Mouse (Mus musculus) CH12.LX (cell line): ENCODE results near the gene Gtse1. TPM values are rescaled to one million over a fixed set of nuclear protein-coding genes. Genes with fewer than 3 reads are reported as not detected.

Experiments
- DNase-seq: peaks from one replicate; pipeline ENCODE4 v3.0.0-alpha.2; 2013; ENCODE audit errors: extremely low read depth
- H3K27ac ChIP-seq: 2 replicates; pipeline ENCODE4 v1.5.1; 2012; ENCODE audit warnings: low read depth, mild to moderate bottlenecking, control low read depth, moderate library complexity; ENCODE audit not compliant: insufficient read depth
- H3K27me3 ChIP-seq: replicated peaks from 2 replicates; pipeline ENCODE3; 2012; ENCODE audit warnings: inconsistent platforms
- H3K36me3 ChIP-seq, 2 experiments: replicated peaks in 1 of 2; 2 replicates each; pipeline versions ENCODE3 to v1.6.1; 2012; ENCODE audit warnings: inconsistent platforms in 1 of 2, low read length in 1 of 2, mild to moderate bottlenecking in 1 of 2, mixed read lengths in 1 of 2, moderate library complexity in 1 of 2; ENCODE audit not compliant: control insufficient read depth in 1 of 2, insufficient read depth in 1 of 2
- H3K4me1 ChIP-seq, 2 experiments: 2 replicates each; pipeline ENCODE4 v1.6.1; 2012; ENCODE audit warnings: inconsistent platforms in 1 of 2, moderate library complexity in 1 of 2; ENCODE audit not compliant: insufficient read depth in 2 of 2, control insufficient read depth in 1 of 2
- H3K4me2 ChIP-seq: 2 replicates; pipeline ENCODE4 v1.6.1; 2012; ENCODE audit warnings: low read depth, mild to moderate bottlenecking, control low read depth; ENCODE audit not compliant: poor library complexity, insufficient read depth, severe bottlenecking
- H3K4me3 ChIP-seq, 3 experiments: fragments of 150-350 bp in 1 of 3; sonication (generic) in 1 of 3; replicated peaks in 1 of 3; 2 replicates each; pipeline versions ENCODE3 to v1.5.1; 2011 to 2012; ENCODE audit warnings: low read depth in 2 of 3, low read length in 2 of 3, mild to moderate bottlenecking in 2 of 3, moderate library complexity in 2 of 3, control low read depth in 1 of 3, improper control_type of control experiment in 1 of 3, inconsistent platforms in 1 of 3, mixed read lengths in 1 of 3; ENCODE audit not compliant: poor library complexity in 1 of 3
- H3K79me2 ChIP-seq: replicated peaks from 2 replicates; pipeline ENCODE4 v1.6.1; 2012; ENCODE audit warnings: mild to moderate bottlenecking, moderate library complexity; ENCODE audit not compliant: control insufficient read depth, poor library complexity, insufficient read depth, severe bottlenecking; ENCODE audit errors: extremely low read depth
- H3K9ac ChIP-seq: 2 replicates; pipeline ENCODE4 v1.6.1; 2012; ENCODE audit warnings: low read depth, mild to moderate bottlenecking, control low read depth, moderate library complexity; ENCODE audit not compliant: insufficient read depth
- H3K9me3 ChIP-seq: replicated peaks from 2 replicates; pipeline ENCODE3; 2012; ENCODE audit warnings: low read length, inconsistent platforms, mixed read lengths
- BHLHE40 ChIP-seq: IDR thresholded peaks from 2 replicates; pipeline ENCODE4 v1.6.1; 2011; ENCODE audit warnings: mild to moderate bottlenecking, low read depth, low read length, improper control_type of control experiment
- CHD1 ChIP-seq: IDR thresholded peaks from 2 replicates; pipeline ENCODE4 v1.6.1; 2012; ENCODE audit warnings: low read depth, low read length, improper control_type of control experiment, inconsistent platforms
- CTCF ChIP-seq, 2 experiments: IDR thresholded peaks in 1 of 2; conservative IDR thresholded peaks in 1 of 2; 2 replicates each; pipeline ENCODE4 v1.5.1; 2011 to 2012; ENCODE audit warnings: low read depth in 2 of 2, low read length in 2 of 2, improper control_type of control experiment in 1 of 2, inconsistent platforms in 1 of 2, mild to moderate bottlenecking in 1 of 2, moderate library complexity in 1 of 2
- EP300 ChIP-seq: IDR thresholded peaks from 2 replicates; pipeline ENCODE4 v1.6.1; 2011; ENCODE audit warnings: low read length, improper control_type of control experiment
- ETS1 ChIP-seq: conservative IDR thresholded peaks from 2 replicates; pipeline ENCODE4 v1.6.1; 2012; ENCODE audit warnings: low read depth, mild to moderate bottlenecking, inconsistent platforms, low read length, improper control_type of control experiment, moderate library complexity
- HCFC1 ChIP-seq: IDR thresholded peaks from 2 replicates; pipeline ENCODE4 v1.6.1; 2012; ENCODE audit warnings: low read depth, mild to moderate bottlenecking, inconsistent platforms, low read length, improper control_type of control experiment
- MAX ChIP-seq: IDR thresholded peaks from 2 replicates; pipeline ENCODE4 v1.6.1; 2011; ENCODE audit warnings: low read length, improper control_type of control experiment
- MEF2A ChIP-seq: IDR thresholded peaks from 2 replicates; pipeline ENCODE4 v1.6.1; 2014; ENCODE audit warnings: low read depth, mild to moderate bottlenecking, inconsistent platforms, low read length, improper control_type of control experiment, borderline replicate concordance
- MXI1 ChIP-seq: IDR thresholded peaks from 2 replicates; pipeline ENCODE4 v1.6.1; 2011; ENCODE audit warnings: mild to moderate bottlenecking, low read depth, low read length, improper control_type of control experiment
- MYC ChIP-seq: IDR thresholded peaks from 2 replicates; pipeline ENCODE4 v1.6.1; 2011; ENCODE audit warnings: low read depth, mild to moderate bottlenecking, improper control_type of control experiment, low read length
- NRF1 ChIP-seq: IDR thresholded peaks from 2 replicates; pipeline ENCODE4 v1.6.1; 2014; ENCODE audit warnings: low read depth, mild to moderate bottlenecking, inconsistent platforms, low read length, improper control_type of control experiment, moderate library complexity
- PAX5 ChIP-seq: IDR thresholded peaks from 2 replicates; pipeline ENCODE4 v1.6.1; 2012; ENCODE audit warnings: low read length, inconsistent platforms, mixed read lengths
- POLR2AphosphoS2 ChIP-seq: IDR thresholded peaks from 2 replicates; pipeline ENCODE4 v1.6.1; 2011; ENCODE audit warnings: low read depth, low read length, improper control_type of control experiment
- RAD21 ChIP-seq: IDR thresholded peaks from 2 replicates; pipeline ENCODE4 v1.6.1; 2011; ENCODE audit warnings: low read depth, mild to moderate bottlenecking, low read length, improper control_type of control experiment, moderate library complexity
- SMC3 ChIP-seq: IDR thresholded peaks from 2 replicates; pipeline ENCODE4 v1.6.1; 2011; ENCODE audit warnings: low read depth, low read length, improper control_type of control experiment
- TBP ChIP-seq: conservative IDR thresholded peaks from 2 replicates; pipeline ENCODE4 v1.6.1; 2011; ENCODE audit warnings: low read depth, low read length, improper control_type of control experiment
- TCF12 ChIP-seq: IDR thresholded peaks from 2 replicates; pipeline ENCODE4 v1.6.1; 2014; ENCODE audit warnings: low read depth, mild to moderate bottlenecking, inconsistent platforms, low read length, improper control_type of control experiment
- USF1 ChIP-seq: IDR thresholded peaks from 2 replicates; pipeline ENCODE4 v1.6.1; 2014; ENCODE audit warnings: low read depth, mild to moderate bottlenecking, inconsistent platforms, low read length, improper control_type of control experiment
- USF2 ChIP-seq: conservative IDR thresholded peaks from 2 replicates; pipeline ENCODE4 v1.6.1; 2011; ENCODE audit warnings: low read depth, low read length, improper control_type of control experiment
- ZMIZ1 ChIP-seq: IDR thresholded peaks from 2 replicates; pipeline ENCODE4 v1.6.1; 2012; ENCODE audit warnings: low read depth, mild to moderate bottlenecking, inconsistent platforms, low read length, improper control_type of control experiment
- ZNF384 ChIP-seq: IDR thresholded peaks from 2 replicates; pipeline ENCODE4 v1.6.1; 2012; ENCODE audit warnings: low read depth, low read length, improper control_type of control experiment, inconsistent platforms
- dilution Hi-C: fragments of 300-500 bp; cut with MboI; formaldehyde crosslinking; loops from 2 replicates; pipeline ENCODE4 v1.14.3; 2020; ENCODE audit warnings: low sequenced_read_pairs; ENCODE audit not compliant: extremely low pct_unique_long_range_greater_than_20kb, extremely low pct_ligation_motif_present
- in situ Hi-C: fragments of 300-500 bp; cut with MboI; formaldehyde crosslinking; loops from 3 replicates; pipeline ENCODE4 v1.14.3; 2019; ENCODE audit warnings: low sequenced_read_pairs, low pct_ligation_motif_present, low pct_unique_long_range_greater_than_20kb, mixed read lengths
- polyA plus RNA-seq: library from polyadenylated mRNA; unstranded; fragments of >175 nt; gene quantifications from 2 replicates; pipeline ENCODE4 v1.2.1, GENCODE M21; 2012; ENCODE audit warnings: low read depth; ENCODE audit not compliant: insufficient read length
- total RNA-seq, 2 experiments: library from RNA; depleted of rRNA; stranded (reverse); fragments of 300-350 nt in 1 of 2; fragments of >200 nt in 1 of 2; gene quantifications; 2 replicates each; pipeline ENCODE4 v1.2.3; 2012 to 2014

The Gtse1 gene
- total and polyA plus RNA-seq, 3 experiments, result 32.8 to 40.1 (median 37.4) TPM

GRCm38 (mm10) chr15:85903826-85904225 is 44.3 kb downstream of the Gtse1 start:
- Histone ChIP-seq H3K79me2 (no peaks in the 10 kb centered on the region), H3K9me3 (no peaks in the 10 kb centered on the region), H3K4me3 (no peak overlapping the region), H3K27ac (no peak overlapping the region), H3K9ac (no peak overlapping the region), H3K36me3 (peaks cover 0 to 22% of the 10 kb centered on the region in 2 experiments), H3K27me3 (no peaks in the 10 kb centered on the region), H3K4me1 (peaks cover 6 to 21% of the 10 kb centered on the region in 2 experiments), H3K4me2 (no peak overlapping the region)
- DNase-seq, result no peak
- dilution Hi-C loops, result no loop called here
- in situ Hi-C loops, result no loop called here
- TF ChIP-seq NRF1 (no peak), TCF12 (no peak), MEF2A (no peak), ZNF384 (no peak), USF1 (no peak), SMC3 (peak; percentile 86), ZMIZ1 (no peak), RAD21 (peak; percentile 49), PAX5 (no peak), CTCF (conservative IDR thresholded peaks at IDR 0.05 in 1 of 2, IDR thresholded peaks at IDR 0.05 in 1 of 2; ENCODE audit: low read depth in 2 of 2, low read length in 2 of 2) (peak in 1 of 2 experiments; percentile 79; a peak in 2 of 4 replicates)

DNA sequence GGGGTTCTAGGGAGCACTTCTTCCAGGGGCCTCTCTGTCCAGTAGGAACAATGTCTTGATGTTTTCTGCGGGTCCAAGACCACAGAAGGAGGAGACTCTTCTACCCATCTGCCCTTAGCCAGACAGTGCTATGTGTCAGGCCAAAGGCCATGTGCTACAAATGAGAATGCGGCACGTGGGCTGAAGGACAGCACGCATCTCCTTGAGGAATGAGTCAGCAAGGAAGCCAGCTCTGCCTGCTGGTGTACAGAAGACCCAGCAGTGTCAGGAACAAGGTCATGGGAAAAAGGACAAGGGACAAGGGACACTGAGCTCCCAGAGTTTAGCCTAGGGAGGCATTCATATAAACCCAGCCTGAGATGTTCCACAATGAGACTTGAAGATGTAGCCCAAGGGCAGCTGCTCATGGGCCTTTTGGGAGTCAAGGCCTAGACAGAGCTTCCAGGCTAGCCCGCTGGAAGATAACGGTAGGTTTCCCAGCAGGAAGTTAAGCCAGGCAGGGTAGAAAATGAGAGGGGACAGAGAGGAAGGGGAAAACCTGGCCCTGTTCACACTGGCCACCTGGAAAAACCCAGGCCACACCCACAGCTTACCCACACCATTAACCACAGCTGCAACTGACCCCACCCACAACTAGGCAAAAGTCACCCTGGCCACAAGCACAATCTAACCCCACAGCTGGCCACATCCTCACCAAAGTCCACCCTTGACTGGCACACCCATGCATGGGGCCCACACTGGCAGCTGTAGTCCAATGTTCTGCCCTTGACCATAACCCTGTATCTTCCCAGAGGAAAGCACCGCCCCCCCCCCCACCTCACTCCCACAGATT is 49.3 kb downstream of the Gtse1 start:
- Histone ChIP-seq H3K79me2 (no peaks in the 10 kb centered on the region), H3K4me3 (no peak overlapping the region), H3K4me1 (peaks cover 14 to 24% of the 10 kb centered on the region in 2 experiments), H3K27me3 (peaks cover 2% of the 10 kb centered on the region), H3K9ac (no peak overlapping the region), H3K36me3 (no peaks in the 10 kb centered on the region), H3K27ac (no peak overlapping the region), H3K9me3 (peaks cover 2% of the 10 kb centered on the region), H3K4me2 (no peak overlapping the region)
- in situ Hi-C loops (no loop called here), dilution Hi-C loops (no loop called here)
- DNase-seq, result peak; percentile 12
- TF ChIP-seq MAX, result peak; percentile 89
- TF ChIP-seq TCF12, result peak; percentile 67
- no peak for TF ChIP-seq USF2
- TF ChIP-seq MXI1, result peak; percentile 39; the same call in 1 of the 2 replicates
- TF ChIP-seq TBP, result 0 out of 2 replicates have a peak, but pooled peaks have one; percentile 11
- TF ChIP-seq USF1, result 0 out of 2 replicates have a peak, but pooled peaks have one; percentile 16
- TF ChIP-seq EP300, result peak; percentile 51
- TF ChIP-seq BHLHE40, result peak; percentile 87
- peak; percentile 73 for TF ChIP-seq MYC
- no peak for TF ChIP-seq POLR2AphosphoS2
- TF ChIP-seq HCFC1, result peak; percentile 21; the same call in 1 of the 2 replicates
- no peak for TF ChIP-seq CHD1
- no peak; the same call in 1 of the 2 replicates for TF ChIP-seq ETS1
